22 mouse cellular contexts compared by ENCODE assay signal in the genomic region with DNA sequence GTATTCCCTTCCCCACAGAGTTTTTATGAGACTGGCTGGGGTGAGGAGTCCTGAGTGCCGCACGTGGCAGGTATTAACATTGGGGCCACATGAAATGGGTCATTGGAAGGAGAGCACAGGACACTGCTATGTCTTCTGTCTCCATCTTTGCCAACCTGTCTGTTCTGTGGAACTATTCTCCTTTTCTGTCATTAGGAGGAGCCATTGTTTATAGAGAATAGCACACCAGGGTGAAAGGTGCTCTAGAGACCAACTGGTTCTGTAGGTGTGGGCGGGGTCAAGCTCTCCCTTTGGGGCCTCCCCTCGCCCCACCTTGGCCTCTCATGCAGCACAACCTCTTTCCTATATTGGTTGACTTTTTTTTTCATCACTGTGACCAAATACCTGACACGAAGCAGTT.
DNase-seq lines count a peak whose midpoint lies in the region; ATAC-seq and TF ChIP-seq lines count a peak whose summit lies in the region.
"Had no signal": no experiment of that assay in that cellular context is flagged by ENCODE, and none has a peak within 500 bp of the region (broad histone marks: within the 10 kb centered on the region; RNA-seq: fewer than 3 reads in every experiment).

No protein-coding gene starts in this region.

- 69% methylated on average over 5 of the region's 5 CpGs for WGBS in heart, adult 2 months
- WGBS in heart, embryonic 12.5 days = 68% methylated on average over 5 of the region's 5 CpGs

- no peak for ATAC-seq in heart, embryonic 12.5 days (ENCODE audit: insufficient number of reproducible peaks, low FRiP score)
- ATAC-seq: activated CD4-positive, CD25-positive, alpha-beta regulatory T cell, adult 4 months; forebrain, embryonic 13.5 days; forebrain, embryonic 15.5 days; forebrain, postnatal 0 days; Patski had no signal

- H3K4me3 ChIP-seq in heart, adult 2 months = no peak overlapping the region
- no peak overlapping the region for H3K4me3 ChIP-seq in heart, embryonic 12.5 days
- no peak overlapping the region for H3K4me3 ChIP-seq in layer of hippocampus, adult 2 months
- H3K4me3 ChIP-seq: embryonic facial prominence, embryonic 10.5 days; embryonic facial prominence, embryonic 12.5 days; forebrain, embryonic 13.5 days; forebrain, embryonic 15.5 days had no signal

- intact Hi-C loops in heart, adult 2 months (cut with DNase I) = loop anchor here (10.0 kb wide), 1 partner anchor 138 kb away; no protein-coding TSS in a partner anchor

- no peak for TF ChIP-seq EP300 in heart, adult 2 months (IDR thresholded peaks at IDR 0.05; ENCODE audit: insufficient read depth, low read depth, low read length)

- no peaks in the 10 kb centered on the region for H3K36me3 ChIP-seq in heart, adult 2 months (ENCODE audit: control insufficient read depth, insufficient read depth, low read length)
- H3K36me3 ChIP-seq in heart, embryonic 12.5 days = no peaks in the 10 kb centered on the region
- H3K36me3 ChIP-seq: embryonic facial prominence, embryonic 10.5 days; embryonic facial prominence, embryonic 12.5 days; forebrain, embryonic 15.5 days; G1E had no signal

- no peaks in the 10 kb centered on the region for H3K9me3 ChIP-seq in heart, embryonic 12.5 days (replicated peaks)
- H3K9me3 ChIP-seq: embryonic facial prominence, embryonic 10.5 days; embryonic facial prominence, embryonic 12.5 days; forebrain, embryonic 13.5 days; forebrain, embryonic 15.5 days; G1E had no signal

- no peak for TF ChIP-seq POLR2A in heart, adult 2 months (IDR thresholded peaks at IDR 0.05; ENCODE audit: insufficient read depth, low read depth, low read length)

- no peaks in the 10 kb centered on the region for H3K4me1 ChIP-seq in heart, adult 2 months (ENCODE audit: control insufficient read depth, insufficient read depth, low read length)
- no peaks in the 10 kb centered on the region for H3K4me1 ChIP-seq in heart, embryonic 12.5 days (replicated peaks)
- H3K4me1 ChIP-seq: embryonic facial prominence, embryonic 10.5 days; embryonic facial prominence, embryonic 12.5 days had no signal

- DNase-seq in heart, adult 2 months = no peak
- no peak for DNase-seq in layer of hippocampus, adult 2 months (ENCODE audit: low spot score in 2 of 2)
- DNase-seq in layer of hippocampus, adult 9-11 months = no peak
- peak; percentile 16 for DNase-seq in A20 (ENCODE audit: low read depth, low spot score)
- no peak for DNase-seq in spleen, adult 18-20 months
- DNase-seq: adrenal gland, adult 8-10 months; adrenal gland, postnatal 14 days; adrenal gland, postnatal 36 days; cerebellum, adult 11-12 months; cerebellum, adult 2 months; cerebellum, adult 9-10 months; cerebellum, postnatal 10 days; cerebellum, postnatal 25 days; forebrain, postnatal 0 days had no signal

- H3K79me2 ChIP-seq in heart, adult 2 months (replicated peaks; ENCODE audit: control insufficient read depth, insufficient read depth, low read length) = no peaks in the 10 kb centered on the region

- H3K27me3 ChIP-seq in heart, adult 2 months (ENCODE audit: control insufficient read depth, insufficient read depth, low read length) = no peaks in the 10 kb centered on the region
- H3K27me3 ChIP-seq in heart, embryonic 12.5 days (replicated peaks) = peaks cover 5% of the 10 kb centered on the region; the same call in 1 of the 2 replicates
- H3K27me3 ChIP-seq: embryonic facial prominence, embryonic 12.5 days; forebrain, embryonic 13.5 days; forebrain, embryonic 15.5 days; Patski had no signal

- no peak overlapping the region for H3K9ac ChIP-seq in heart, adult 2 months (ENCODE audit: low read depth, low read length)
- no peak overlapping the region for H3K9ac ChIP-seq in heart, embryonic 12.5 days
- H3K9ac ChIP-seq: embryonic facial prominence, embryonic 12.5 days; forebrain, embryonic 13.5 days; forebrain, embryonic 15.5 days; forebrain, postnatal 0 days had no signal

- TF ChIP-seq CTCF in heart, adult 2 months (IDR thresholded peaks at IDR 0.05) = 0 out of 2 replicates have a peak, but pooled peaks have one; percentile 11
- TF ChIP-seq CTCF in layer of hippocampus, adult 2 months (conservative IDR thresholded peaks at IDR 0.05) = 0 out of 2 replicates have a peak, but pooled peaks have one; percentile 10

- no peak overlapping the region for H3K4me2 ChIP-seq in heart, embryonic 12.5 days
- H3K4me2 ChIP-seq: embryonic facial prominence, embryonic 12.5 days; forebrain, embryonic 13.5 days; forebrain, embryonic 15.5 days had no signal

- no peak overlapping the region for H3K27ac ChIP-seq in heart, adult 2 months
- no peak overlapping the region for H3K27ac ChIP-seq in heart, embryonic 12.5 days (ENCODE audit: poor library complexity, severe bottlenecking)
- H3K27ac ChIP-seq in layer of hippocampus, adult 2 months = no peak overlapping the region
- H3K27ac ChIP-seq: embryonic facial prominence, embryonic 10.5 days; embryonic facial prominence, embryonic 12.5 days; forebrain, embryonic 13.5 days; forebrain, embryonic 15.5 days had no signal
